Mouse (Mus musculus) embryonic facial prominence, embryonic 11.5 days (tissue): ENCODE measurements at regions not wholly inside any gene's neighbourhood (a gene's known extent, or its start where the extent isn't known, plus 50 kb on each side); places are given as distances from the start of the nearest gene placed in this dataset.

Experiments
- ATAC-seq: fragments of 200-750 bp; cut with Nextera tagmentation; replicated peaks from 2 replicates; pipeline ENCODE4 v1.8.0; 2017; ENCODE audit warnings: low read depth; ENCODE audit not compliant: insufficient number of reproducible peaks, low FRiP score, low TSS enrichment
- DNase-seq: peaks from one replicate; pipeline ENCODE4 v3.0.0-alpha.2; 2015; ENCODE audit warnings: low spot score
- H3K27ac ChIP-seq: fragments of 300-500 bp; sonication (generic); replicated peaks from 2 replicates; pipeline ENCODE4 v1.5.1; 2014; ENCODE audit warnings: mild to moderate bottlenecking, low read depth, low read length, control low read depth
- H3K27me3 ChIP-seq: fragments of 300-500 bp; sonication (generic); 2 replicates; pipeline ENCODE4 v1.6.1; 2014; ENCODE audit warnings: mild to moderate bottlenecking, low read length, moderate library complexity, mixed read lengths; ENCODE audit not compliant: control insufficient read depth, insufficient read depth
- H3K36me3 ChIP-seq: fragments of 300-500 bp; sonication (generic); replicated peaks from 2 replicates; pipeline ENCODE4 v1.6.1; 2014; ENCODE audit warnings: low read depth, mild to moderate bottlenecking, low read length, moderate library complexity, mixed read lengths; ENCODE audit not compliant: control insufficient read depth, insufficient read depth
- H3K4me1 ChIP-seq: fragments of 300-500 bp; sonication (generic); 2 replicates; pipeline ENCODE4 v1.6.1; 2014; ENCODE audit warnings: low read length, mixed read lengths; ENCODE audit not compliant: control insufficient read depth, insufficient read depth
- H3K4me2 ChIP-seq: fragments of 300-500 bp; sonication (generic); 2 replicates; pipeline ENCODE4 v1.6.1; 2014; ENCODE audit warnings: low read depth, mild to moderate bottlenecking, control low read depth, low read length, moderate library complexity
- H3K4me3 ChIP-seq: fragments of 300-500 bp; sonication (generic); 2 replicates; pipeline ENCODE4 v1.5.1; 2014; ENCODE audit warnings: low read depth, low read length, control low read depth
- H3K9ac ChIP-seq: fragments of 300-500 bp; sonication (generic); replicated peaks from 2 replicates; pipeline ENCODE4 v1.6.1; 2014; ENCODE audit warnings: mild to moderate bottlenecking, control low read depth, low read length
- H3K9me3 ChIP-seq: fragments of 300-500 bp; sonication (generic); replicated peaks from 2 replicates; pipeline ENCODE4 v1.6.1; 2016; ENCODE audit warnings: mild to moderate bottlenecking, low read length, inconsistent platforms, mixed read lengths; ENCODE audit not compliant: control insufficient read depth
- WGBS: fragments of 180-500 bp; shearing (Covaris S2); extraction: QIAGEN DNeasy Blood & Tissue Kit; methylation state at CpG from one replicate; pipeline ENCODE4 v1.1.7; 2014; 5-methylcytosine and 5-hydroxymethylcytosine counted together

- Histone ChIP-seq H3K4me3 (no peak overlapping the region), H3K9me3 (no peaks in the 10 kb centered on the region), H3K4me1 (no peaks in the 10 kb centered on the region), H3K9ac (no peak overlapping the region), H3K36me3 (no peaks in the 10 kb centered on the region), H3K27me3 (no peaks in the 10 kb centered on the region), H3K27ac (no peak overlapping the region), H3K4me2 (no peak overlapping the region)
- ATAC-seq (no peak), DNase-seq (no peak)
- WGBS, result 94% methylated on average over 3 of the region's 3 CpGs
Measured at GRCm38 (mm10) chr9:86211267-86211666, 253.5 kb downstream of the Ube2cbp start.

- Histone ChIP-seq H3K27me3 (no peaks in the 10 kb centered on the region), H3K4me3 (no peak overlapping the region)
- WGBS, result 86% methylated on average over 4 of the region's 4 CpGs
Measured at GRCm38 (mm10) chr9:86219669-86220068, 245.1 kb downstream of the Ube2cbp start.

GRCm38 (mm10) chr9:86224530-86224929 is 240.2 kb downstream of the Ube2cbp start:
- Histone ChIP-seq H3K27me3 (no peaks in the 10 kb centered on the region), H3K9me3 (no peaks in the 10 kb centered on the region), H3K36me3 (no peaks in the 10 kb centered on the region), H3K27ac (no peak overlapping the region), H3K4me3 (no peak overlapping the region), H3K4me2 (no peak overlapping the region), H3K9ac (no peak overlapping the region), H3K4me1 (no peaks in the 10 kb centered on the region)
- DNase-seq (no peak), ATAC-seq (no peak)
- WGBS, result 64% methylated on average over 3 of the region's 3 CpGs

More at GRCm38 (mm10) chr9:86219669-86220068, 245.1 kb downstream of the Ube2cbp start:
- Histone ChIP-seq H3K36me3 (no peaks in the 10 kb centered on the region), H3K4me1 (no peaks in the 10 kb centered on the region), H3K4me2 (no peak overlapping the region), H3K9me3 (no peaks in the 10 kb centered on the region), H3K27ac (no peak overlapping the region), H3K9ac (no peak overlapping the region)
- DNase-seq (no peak), ATAC-seq (no peak)

GRCm38 (mm10) chr9:86230673-86231350 is 233.9 kb downstream of the Ube2cbp start:
- no peak overlapping the region for H3K9ac ChIP-seq
- no peaks in the 10 kb centered on the region for H3K9me3 ChIP-seq
- H3K4me3 ChIP-seq, result no peak overlapping the region
- ATAC-seq, result no peak
- no peak overlapping the region for H3K27ac ChIP-seq
- no peaks in the 10 kb centered on the region for H3K4me1 ChIP-seq
- 27% methylated on average over 7 of the region's 7 CpGs for WGBS
- H3K4me2 ChIP-seq, result no peak overlapping the region
- H3K27me3 ChIP-seq, result no peaks in the 10 kb centered on the region
- H3K36me3 ChIP-seq, result no peaks in the 10 kb centered on the region
- no peak for DNase-seq

GRCm38 (mm10) chr9:86231692-86232091 is 233.1 kb downstream of the Ube2cbp start:
- Histone ChIP-seq H3K4me3 (no peak overlapping the region), H3K9me3 (no peaks in the 10 kb centered on the region), H3K27ac (no peak overlapping the region), H3K27me3 (no peaks in the 10 kb centered on the region), H3K4me1 (no peaks in the 10 kb centered on the region), H3K36me3 (no peaks in the 10 kb centered on the region), H3K9ac (no peak overlapping the region), H3K4me2 (no peak overlapping the region)
- WGBS, result 72% methylated on average over 5 of the region's 5 CpGs
- no peak for DNase-seq
- ATAC-seq, result no peak

- Histone ChIP-seq H3K4me3 (no peak overlapping the region), H3K36me3 (no peaks in the 10 kb centered on the region), H3K27ac (no peak overlapping the region), H3K9me3 (no peaks in the 10 kb centered on the region), H3K27me3 (no peaks in the 10 kb centered on the region), H3K4me2 (no peak overlapping the region), H3K9ac (no peak overlapping the region), H3K4me1 (no peaks in the 10 kb centered on the region)
- WGBS, result 84% methylated on average over 1 of the region's 1 CpGs
- DNase-seq (no peak), ATAC-seq (no peak)
Measured at GRCm38 (mm10) chr9:86232174-86232573, 232.6 kb downstream of the Ube2cbp start.

- Histone ChIP-seq H3K4me3 (no peak overlapping the region), H3K4me2 (no peak overlapping the region), H3K27me3 (no peaks in the 10 kb centered on the region), H3K9me3 (no peaks in the 10 kb centered on the region), H3K9ac (no peak overlapping the region), H3K36me3 (no peaks in the 10 kb centered on the region), H3K27ac (no peak overlapping the region), H3K4me1 (no peaks in the 10 kb centered on the region)
- DNase-seq (no peak), ATAC-seq (no peak)
- 90% methylated on average over 7 of the region's 7 CpGs for WGBS
Measured at GRCm38 (mm10) chr9:86233775-86234174, 231.0 kb downstream of the Ube2cbp start.

GRCm38 (mm10) chr9:86238691-86239090 is 226.1 kb downstream of the Ube2cbp start:
- ATAC-seq (no peak), DNase-seq (no peak)
- H3K27me3 ChIP-seq, result no peaks in the 10 kb centered on the region
- no peak overlapping the region for H3K27ac ChIP-seq
- H3K4me3 ChIP-seq, result no peak overlapping the region
- H3K9ac ChIP-seq, result no peak overlapping the region
- no peaks in the 10 kb centered on the region for H3K9me3 ChIP-seq
- H3K4me1 ChIP-seq, result no peaks in the 10 kb centered on the region
- 85% methylated on average over 4 of the region's 4 CpGs for WGBS
- no peak overlapping the region for H3K4me2 ChIP-seq
- no peaks in the 10 kb centered on the region for H3K36me3 ChIP-seq
